Mouse (Mus musculus): Measurements from ENCODE around the gene Slc9a9.
A peak's percentile ranks its signal among the peaks of the same experiment; 100 is the strongest.

Slc9a9 gene

DNA sequence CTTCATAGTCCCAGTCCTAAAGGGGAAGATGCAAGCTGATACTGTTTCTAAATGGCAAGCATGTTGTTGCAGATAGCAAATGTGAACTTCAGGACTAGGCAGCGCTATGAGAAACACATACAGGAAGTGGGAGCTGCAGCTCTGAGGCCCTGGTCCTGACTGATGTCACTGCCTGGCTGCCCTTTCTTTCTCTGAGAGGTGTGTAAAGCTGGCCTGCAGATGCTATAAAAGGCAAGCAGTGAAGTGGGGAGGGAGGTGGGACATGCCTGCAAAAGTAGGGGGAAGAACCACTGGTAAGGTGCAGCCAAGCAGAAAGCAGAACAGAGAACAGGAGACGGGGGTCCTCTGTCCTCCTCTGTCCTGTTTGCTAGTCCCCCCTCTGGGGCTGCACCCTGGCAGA is 285.9 kb downstream of the Slc9a9 start:
- DNase-seq (ENCODE audit: low spot score): peak; percentile 19

DNA sequence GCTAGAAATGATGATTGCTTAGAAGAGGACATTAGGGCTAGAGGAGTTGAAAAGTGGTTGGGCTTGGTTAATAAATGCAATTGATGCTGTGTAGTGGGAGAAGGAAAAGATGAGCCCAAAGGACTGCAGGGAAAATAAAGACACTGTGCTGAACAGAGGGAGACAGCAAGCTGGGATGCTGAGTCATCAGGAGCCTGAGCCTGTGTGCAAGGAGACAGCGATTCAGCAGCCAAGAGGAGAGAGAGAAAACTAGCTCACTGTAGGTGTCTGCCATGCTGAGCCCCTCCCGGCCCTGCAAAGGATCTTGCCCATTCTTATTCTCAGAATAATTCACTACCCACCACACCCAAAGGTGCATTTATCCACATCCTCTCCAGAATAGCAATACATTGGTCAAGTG is 288.7 kb downstream of the Slc9a9 start:
- DNase-seq (ENCODE audit: low spot score): no peak

DNA sequence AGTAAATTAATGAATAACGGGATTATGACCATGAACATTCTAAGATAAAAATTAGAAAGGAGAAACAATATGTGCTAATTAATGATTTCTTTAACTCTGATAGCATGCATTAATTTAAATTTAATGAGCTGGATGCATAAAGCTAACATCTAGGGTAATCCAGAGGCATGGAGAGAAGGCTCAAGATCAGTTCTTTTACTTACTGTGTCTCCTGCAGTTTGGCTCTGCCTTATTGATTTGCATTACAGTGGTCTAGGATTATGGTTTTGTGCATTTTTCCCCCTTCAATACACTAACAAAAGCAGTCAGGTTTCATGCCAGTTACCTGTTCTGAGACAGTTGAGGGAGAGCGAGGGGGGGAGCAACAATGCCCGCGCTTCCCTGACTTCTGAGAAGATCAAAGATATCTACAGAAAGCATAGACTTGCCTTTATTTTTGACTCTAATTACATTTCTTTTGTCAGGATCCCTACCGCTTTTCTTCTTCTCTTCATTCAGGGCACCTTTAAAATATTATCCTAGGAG is 298.9 kb downstream of the Slc9a9 start:
- DNase-seq (ENCODE audit: low spot score): no peak

DNA sequence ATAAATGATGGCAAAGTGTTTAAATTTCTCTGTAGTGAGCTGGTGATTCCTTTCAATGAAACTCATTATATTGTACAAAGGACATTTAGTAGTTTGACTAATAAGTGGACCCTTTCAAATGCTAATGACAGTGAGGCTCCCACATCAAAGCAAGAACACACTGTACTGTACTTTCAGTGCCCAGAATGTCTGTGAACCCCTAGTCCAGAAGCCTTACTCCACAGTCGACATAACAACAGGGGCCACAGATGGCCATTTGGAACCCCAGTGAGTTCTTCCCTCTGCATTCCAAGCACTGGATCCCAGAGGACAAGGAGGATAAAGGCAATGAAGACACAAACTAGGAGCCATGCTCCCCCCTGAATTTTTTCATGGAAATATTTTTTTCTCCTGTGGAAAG is 299.4 kb downstream of the Slc9a9 start:
- DNase-seq (ENCODE audit: low spot score): no peak

DNA sequence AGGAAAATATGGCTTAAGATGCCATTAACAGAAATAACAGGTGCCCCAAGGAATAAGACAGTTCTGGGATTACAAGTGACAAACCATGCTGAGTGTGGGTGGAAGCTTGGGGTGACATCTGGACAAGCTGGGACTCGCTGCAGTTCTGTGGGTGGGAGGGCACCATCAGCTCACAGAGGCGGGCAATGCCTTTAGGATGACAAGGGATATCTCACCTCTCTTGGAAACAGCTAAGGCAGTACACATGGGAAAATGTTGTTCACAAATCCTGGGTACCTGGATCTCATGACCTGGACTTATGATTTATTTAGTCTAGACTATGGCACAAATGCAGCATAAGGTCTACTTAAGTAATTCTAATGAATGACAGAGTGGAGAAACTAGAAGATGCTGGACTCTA is 302.3 kb downstream of the Slc9a9 start:
- no peak for DNase-seq (ENCODE audit: low spot score)

DNA sequence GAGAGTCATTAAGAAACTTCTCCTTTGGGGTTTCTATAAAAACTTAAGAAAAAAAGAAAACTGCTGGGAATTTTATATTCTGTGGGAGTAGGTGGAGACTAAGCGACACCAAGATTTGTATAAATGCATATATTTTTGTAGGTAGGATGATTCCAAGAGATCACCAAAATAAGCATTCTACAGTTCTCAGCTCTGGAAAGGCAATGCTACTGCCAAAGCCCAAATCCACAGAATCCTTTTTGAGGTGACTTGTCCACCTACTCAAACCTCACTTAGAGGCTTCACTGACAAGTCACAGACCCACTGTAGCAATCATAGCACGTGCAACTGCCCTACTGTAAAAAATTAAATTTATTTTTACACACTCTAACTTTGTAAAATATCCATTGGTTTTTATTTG is 303.0 kb downstream of the Slc9a9 start:
- DNase-seq (ENCODE audit: low spot score): no peak

DNA sequence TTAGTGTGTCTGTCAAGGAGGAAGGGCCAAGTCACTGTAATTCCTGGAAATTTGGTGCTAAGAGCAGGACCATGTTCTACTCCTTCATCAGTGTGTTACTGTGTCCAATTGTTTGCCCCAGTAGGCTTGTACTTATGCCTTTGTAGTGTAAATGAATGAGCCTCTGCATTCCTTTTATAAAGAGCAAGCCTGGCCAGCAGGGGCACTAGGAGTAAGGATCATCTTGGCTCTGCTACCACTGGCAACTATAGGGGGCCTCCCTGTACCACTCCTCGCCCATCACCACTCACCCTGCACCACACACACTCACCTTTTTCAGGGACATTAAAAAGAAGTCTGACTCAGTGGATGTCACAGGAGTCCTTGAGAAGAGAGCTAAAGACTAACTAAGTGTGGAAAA is 306.5 kb downstream of the Slc9a9 start:
- no peak for DNase-seq (ENCODE audit: low spot score)

DNA sequence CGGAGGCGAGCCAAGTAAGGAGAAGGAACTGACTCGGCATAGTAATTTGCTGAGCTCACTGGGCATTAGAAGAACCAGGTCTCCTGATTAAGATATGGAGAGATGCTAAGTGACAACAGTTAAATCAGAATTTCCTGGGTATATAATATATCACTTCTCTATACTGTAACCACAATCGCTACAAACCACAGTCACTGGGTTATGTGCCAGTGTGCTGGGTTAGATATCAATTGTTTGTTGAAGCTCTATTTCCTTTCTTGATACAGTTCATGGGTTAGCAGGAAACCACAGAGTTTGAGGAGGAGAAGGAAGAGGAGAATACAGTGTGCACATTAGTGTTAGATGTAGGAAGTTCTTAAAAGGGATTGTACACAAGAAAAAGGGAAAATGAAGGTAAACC is 323.9 kb downstream of the Slc9a9 start:
- peak; percentile 12 for DNase-seq (ENCODE audit: low spot score)

DNA sequence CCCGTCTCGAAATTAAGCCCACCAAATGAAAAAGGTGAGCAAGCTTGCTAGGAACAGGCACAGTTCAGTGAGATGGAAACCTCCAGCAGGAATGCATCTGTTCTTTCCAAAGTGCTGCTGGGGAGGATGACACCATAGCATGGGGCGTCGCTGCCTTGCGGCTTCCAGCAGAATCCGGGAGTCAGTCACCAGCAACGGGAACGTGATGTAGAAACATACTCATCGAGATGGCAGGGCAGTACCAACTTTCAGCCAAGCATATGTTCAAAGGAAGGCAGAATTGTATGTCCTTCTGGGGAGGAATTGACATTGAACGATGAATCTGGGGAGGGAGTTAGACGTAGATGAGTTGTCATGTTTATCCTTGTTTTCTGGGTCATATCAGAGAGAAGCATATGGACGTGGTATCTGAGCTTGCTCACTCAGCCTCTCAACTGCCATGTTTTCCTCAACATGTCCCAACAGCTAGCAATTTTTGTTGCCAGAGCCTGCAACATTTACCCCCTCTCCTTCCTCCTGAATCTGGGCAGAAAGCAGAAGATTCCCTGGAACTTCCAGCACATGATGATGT is 350.5 kb downstream of the Slc9a9 start:
- no peak for DNase-seq (ENCODE audit: low spot score)

DNA sequence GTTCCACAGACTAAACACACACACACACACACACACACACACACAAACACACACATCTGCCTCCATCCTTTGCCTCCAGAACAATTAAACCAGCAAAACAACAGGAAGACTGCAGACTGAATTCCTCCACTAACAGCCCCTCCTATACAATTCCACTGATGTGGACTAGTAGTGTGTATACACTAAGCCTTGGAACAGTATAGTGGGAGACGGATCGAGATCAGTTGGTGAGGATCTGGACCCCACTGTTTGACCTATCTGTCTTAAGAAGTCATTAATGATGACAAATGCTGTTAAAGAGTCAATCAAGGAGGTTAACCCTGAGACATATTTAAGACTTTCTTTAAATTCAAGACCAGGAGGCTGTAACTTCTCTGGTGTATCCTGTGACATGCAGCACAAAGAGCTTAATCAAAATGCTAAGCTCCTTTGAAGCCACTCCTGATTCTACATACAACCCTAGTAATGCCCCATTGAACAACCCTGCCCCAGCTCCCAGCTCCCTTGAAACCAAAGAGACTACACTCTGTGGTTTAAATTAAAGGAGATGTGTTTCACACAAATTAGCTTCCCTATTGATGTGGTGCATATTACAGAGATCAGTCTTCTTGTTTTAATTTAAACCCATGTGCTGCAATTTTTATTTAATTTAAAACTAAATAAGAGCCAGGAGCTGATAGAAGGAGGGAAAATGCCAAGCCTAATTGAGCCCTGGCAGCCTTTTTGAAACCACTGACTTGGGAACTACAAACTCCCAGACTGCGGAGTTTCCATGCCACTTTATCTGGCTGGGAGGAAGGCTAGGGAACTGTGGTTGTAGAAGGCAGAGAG is 364.6 kb downstream of the Slc9a9 start:
- no peak for DNase-seq (ENCODE audit: low spot score)

DNA sequence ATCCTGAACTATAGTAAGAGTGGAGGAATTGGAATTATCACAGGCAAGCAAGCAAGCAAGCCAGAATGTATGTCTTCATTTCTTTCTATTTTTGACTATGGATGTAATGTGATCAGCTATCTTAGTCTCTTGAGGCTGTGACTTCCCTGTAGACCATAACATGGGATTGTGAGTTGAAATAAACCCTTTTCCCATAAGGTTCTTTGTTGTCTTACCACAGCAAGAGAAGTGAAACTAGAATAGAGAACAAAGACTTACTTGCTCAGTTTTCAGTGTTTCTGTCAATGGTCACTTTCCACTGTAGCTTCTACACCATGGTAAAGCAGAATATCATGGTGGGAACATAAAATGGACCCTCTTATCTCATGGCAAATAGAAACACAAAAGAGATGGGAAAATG is 366.5 kb downstream of the Slc9a9 start:
- DNase-seq (ENCODE audit: low spot score): no peak

DNA sequence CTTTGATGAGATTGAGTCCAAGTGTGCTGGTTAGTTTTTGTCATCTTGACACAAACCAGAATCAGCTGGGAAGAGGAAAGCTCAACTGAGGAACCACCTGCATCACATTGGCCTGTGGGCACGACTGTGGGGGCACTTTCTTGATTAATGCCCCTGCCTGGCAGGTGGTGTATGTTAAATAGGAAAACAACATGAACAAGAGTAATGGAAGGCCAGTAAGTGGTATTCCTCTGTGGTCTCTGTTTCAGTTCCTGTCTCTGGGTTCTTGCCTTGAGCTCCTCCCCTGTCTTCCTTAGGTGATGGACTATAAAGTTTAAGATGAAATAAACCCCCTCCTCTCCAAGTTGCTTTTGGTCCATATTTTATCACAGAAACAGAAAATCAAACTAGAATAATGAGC is 372.7 kb downstream of the Slc9a9 start:
- DNase-seq (ENCODE audit: low spot score): no peak

DNA sequence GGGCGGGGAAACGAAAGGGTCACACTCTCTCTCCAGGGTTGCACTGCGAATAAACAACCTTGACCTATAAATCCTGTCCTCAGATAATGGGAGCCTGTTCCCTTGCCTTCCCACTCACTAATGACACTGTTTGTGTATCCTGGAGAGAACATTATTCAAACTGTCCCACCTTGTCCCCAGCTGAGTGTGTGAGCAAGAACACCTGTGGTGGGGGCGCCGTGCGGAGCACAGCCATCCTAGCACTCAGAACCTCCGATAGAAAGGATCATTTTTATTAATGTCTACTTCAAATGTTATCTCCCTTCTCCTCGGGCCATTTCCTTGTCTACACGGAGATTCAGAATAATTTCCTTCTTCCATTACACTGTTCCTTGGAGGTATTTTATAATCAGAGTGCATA is 382.5 kb downstream of the Slc9a9 start:
- DNase-seq (ENCODE audit: low spot score): no peak

DNA sequence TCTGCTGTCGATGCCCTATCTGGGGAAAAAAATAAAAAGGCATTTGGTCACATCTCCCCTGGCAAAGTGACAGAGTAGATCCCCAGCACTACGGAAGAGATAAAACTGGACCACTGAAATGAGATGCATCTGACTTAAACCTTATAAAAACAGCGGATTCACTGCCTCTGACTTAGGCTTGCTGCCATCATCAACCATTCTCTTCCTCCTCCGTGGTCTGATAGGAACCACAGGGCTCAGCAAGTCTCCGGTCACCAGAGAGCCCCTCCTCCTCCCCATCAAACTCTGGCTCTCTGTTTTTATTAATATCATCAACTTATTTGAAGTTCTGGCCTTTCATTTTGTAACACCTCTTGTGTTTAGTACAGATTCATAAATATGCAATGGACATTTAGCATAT is 383.5 kb downstream of the Slc9a9 start:
- DNase-seq (ENCODE audit: low spot score): no peak

DNA sequence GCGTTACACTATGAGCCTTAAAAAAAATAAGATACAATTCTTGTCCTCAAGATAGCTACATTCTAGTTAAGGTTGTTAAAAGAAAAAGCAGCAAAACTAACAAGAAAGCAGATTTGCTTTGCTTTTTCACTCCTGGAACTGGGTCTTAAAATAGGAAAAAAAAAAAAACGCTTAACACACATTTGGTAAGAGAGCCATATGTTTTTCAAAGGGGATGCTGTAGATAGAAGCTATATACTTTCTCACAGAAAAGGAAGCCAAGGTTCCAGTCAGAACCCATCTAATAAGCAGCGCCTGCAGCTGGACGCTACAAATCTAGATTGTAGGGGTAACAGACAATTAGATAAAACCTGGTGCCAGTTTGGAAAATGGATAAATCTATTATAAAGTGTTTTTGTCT is 386.1 kb downstream of the Slc9a9 start:
- DNase-seq (ENCODE audit: low spot score): no peak

DNA sequence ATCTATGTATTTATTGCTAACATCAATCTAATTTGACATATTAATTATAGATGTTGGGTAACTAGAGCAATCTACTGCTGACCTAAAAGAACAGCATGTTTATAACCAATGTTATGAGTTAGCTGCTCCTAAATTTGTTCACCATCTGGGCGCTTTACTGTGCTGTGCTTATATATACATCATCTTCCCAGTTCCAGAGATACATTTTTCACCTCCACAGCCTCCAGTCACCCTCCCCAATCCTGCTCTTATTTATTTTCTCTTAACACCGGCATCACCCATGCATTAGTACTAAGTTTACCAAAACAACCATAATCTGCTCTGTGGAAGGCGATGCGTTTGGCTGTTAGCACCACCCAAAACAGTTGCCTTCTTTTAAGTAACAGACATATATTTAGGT is 391.0 kb downstream of the Slc9a9 start:
- no peak for DNase-seq (ENCODE audit: low spot score)

DNA sequence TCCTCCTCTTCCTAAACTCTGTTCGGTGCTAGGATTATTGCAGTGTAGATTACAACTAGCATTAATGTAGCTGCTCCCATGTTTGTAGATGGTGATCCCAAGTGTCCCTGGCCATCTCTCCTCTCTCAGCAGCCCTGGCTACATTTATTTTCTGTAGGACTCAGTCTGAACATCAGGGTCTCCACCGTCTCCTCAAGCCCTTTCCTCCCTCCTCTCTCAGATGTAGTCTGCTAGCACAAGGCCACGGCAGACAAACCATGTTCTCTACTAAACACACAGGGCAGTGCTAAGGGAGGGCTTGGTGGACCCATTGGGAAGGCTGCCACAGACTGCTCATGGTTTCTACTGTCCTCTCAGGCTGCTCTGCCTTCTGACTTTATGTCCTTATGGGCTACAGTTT is 397.3 kb downstream of the Slc9a9 start:
- DNase-seq (ENCODE audit: low spot score): no peak

DNA sequence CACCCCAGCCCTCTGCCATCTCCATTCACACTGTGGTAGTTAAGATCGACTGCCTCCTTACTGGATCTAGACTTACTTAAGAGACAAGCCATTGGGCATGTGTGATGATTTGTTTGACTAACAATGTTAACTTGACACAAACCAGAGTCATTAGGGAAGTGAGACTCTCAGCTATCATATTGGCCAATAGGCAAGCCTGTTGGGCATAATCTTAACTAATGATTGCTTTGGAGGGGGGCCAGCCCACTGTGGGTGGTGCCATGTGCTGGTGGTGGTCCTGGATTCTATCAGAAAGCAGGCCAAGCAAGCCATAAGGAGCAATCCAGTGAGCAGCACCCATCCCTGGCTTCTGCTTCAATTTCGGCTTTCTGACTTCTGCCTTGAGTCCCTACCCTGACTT is 398.8 kb downstream of the Slc9a9 start:
- DNase-seq (ENCODE audit: low spot score): no peak

DNA sequence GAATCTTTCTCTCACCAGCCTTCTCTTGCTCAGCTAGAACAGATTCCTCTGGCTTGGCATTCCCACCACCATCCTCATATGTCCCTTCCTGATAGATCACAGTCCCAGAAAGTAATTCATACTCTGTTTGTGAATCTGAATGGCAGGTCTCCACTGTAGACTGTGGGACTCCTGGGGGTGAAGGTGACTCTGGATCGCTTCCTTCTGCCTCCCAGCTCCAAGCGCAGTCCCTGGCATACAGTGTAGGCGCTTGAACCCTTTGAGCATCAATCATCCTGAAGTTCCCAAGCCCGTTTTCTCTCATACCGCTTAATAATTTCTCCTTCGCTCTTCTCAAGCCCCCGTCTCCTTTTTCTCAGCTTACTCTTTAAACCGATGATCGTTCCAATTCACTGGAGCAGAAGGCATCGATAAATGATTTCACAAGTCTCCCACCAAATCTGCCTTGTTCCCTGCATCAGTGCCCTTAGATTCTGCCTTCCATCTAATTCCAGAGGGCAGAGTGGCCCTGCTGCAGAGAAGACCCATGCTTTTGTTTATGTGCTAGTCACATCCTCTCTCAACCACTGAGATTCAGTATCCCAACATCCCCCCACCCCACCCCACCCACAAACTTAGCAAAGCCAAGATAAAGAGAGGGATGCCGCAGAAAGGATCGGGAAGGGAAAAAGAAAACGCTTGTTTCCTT is 401.3 kb downstream of the Slc9a9 start:
- no peak for DNase-seq (ENCODE audit: low spot score)

DNA sequence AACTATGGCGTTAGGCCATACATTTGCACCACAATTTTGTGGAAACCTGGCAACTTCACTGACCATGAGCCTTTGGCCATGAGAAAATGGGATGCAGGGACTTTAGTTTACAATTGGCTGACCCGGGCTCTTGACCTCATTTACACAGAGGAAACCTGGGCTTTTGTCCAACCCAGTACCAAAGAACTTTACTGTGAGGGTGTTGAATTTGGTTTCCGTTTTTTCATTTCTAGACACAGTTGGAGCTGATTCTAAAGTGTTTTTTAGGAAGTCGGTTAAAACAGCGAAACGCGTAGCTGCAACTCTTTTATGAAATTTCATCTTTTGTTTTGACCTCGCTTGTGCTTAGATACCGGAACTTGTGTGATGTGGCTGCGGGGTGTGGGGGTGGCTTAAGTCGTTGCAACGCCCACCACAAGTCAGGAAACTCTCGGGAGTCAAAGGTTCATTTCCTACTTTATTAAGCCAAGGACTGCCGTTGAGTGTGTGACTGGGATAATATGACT is 402.8 kb downstream of the Slc9a9 start:
- peak; percentile 73 for DNase-seq (ENCODE audit: low spot score)

DNA sequence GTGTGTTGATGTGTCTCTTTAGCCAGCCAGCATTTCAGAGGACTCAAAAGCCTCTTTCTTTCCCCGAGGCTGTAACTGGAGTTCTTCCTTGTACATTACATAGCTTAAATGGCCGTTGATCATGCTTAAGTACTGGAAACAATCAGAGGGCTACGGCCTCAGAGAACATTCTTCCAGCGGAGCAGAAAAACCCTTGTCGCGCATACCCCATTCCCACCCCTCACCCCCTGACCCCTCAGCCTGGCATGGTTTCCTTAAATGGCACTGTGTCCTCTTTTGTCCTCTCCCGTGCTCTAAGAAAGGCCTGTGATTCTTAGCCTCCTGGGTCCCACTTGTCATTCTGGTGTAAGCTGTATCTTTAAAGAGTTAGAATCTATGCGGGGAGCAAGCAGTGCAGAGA is 404.0 kb downstream of the Slc9a9 start:
- no peak for DNase-seq (ENCODE audit: low spot score)

DNA sequence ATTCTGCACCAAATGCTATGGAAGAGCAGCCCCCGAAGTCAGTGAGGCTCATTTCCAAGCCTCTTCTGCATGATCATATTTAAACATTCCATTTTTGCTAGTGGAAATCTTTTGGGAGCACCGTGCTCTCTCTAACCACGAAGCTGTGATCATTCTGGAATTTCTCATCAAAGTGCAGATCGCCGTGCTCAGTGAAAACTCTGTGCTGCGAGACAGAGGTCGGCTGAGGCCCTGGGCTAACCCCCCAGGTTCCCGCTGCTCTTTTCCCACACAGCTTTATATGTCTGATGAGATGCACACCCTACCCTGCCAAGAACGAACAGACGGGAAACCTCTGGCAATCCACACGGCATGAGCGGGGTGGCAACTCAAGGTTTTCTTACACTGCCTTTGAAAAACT is 406.1 kb downstream of the Slc9a9 start:
- DNase-seq (ENCODE audit: low spot score): no peak

DNA sequence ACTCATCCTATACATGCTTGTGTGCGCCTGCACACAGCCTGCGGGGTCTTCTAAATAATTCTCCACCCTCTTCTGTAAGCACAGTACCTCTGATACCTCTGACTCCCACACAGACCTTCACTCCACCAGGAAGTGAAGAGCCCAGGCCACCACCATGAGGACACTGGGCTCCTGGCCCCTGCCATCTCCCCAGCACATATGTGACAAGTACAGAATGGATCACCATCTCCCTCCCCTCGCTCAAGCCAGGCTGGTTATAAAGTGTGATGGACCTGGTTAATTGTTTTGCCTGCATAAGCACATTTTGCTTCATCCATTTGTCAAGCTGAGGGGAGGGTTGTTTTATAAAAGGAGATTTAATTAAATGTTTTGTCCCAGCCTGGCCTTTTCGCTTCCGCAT is 408.2 kb downstream of the Slc9a9 start:
- no peak for DNase-seq (ENCODE audit: low spot score)

Data from T-cell, adult 2 months (primary cell).